Mouse (Mus musculus): ENCODE results near the gene Frzb.
"Not testable (repeated sequence)": the region's sequence is repeated elsewhere in the genome, so short reads cannot be mapped to it uniquely, and the experiment has no call there.

Frzb gene

GRCm38 (mm10) chr2:80447291-80447791 lies at the start of gene Frzb:
TSS of gene Frzb (minus strand) at chr2:80447625.
- peak; percentile 49 to 64 for DNase-seq

- not testable (repeated sequence) for DNase-seq
These were observed 47.9 kb upstream of the Frzb start for GRCm38 (mm10) chr2:80495304-80495703.

- DNase-seq = no peak
These were observed 39.4 kb upstream of the Frzb start for GRCm38 (mm10) chr2:80486851-80487250.

- peak; percentile 60 for DNase-seq
These were observed 37.5 kb upstream of the Frzb start for GRCm38 (mm10) chr2:80484951-80485350.

GRCm38 (mm10) chr2:80475831-80476230 lies 28.4 kb upstream of the Frzb start:
- no peak for DNase-seq

- no peak for DNase-seq
These were observed 26.9 kb upstream of the Frzb start for GRCm38 (mm10) chr2:80474247-80474796.

GRCm38 (mm10) chr2:80465991-80466821 lies 18.8 kb upstream of the Frzb start:
- DNase-seq = no peak

- no peak for DNase-seq
These were observed 14.4 kb upstream of the Frzb start for GRCm38 (mm10) chr2:80461827-80462226.

GRCm38 (mm10) chr2:80448231-80448630 lies 806 bp upstream of the Frzb start:
- DNase-seq = peak; percentile 8 to 20

GRCm38 (mm10) chr2:80446308-80447151 lies 895 bp downstream of the Frzb start:
- peak; percentile 42 to 64 for DNase-seq

GRCm38 (mm10) chr2:80445926-80446307 lies 1.5 kb downstream of the Frzb start:
- no peak for DNase-seq

- DNase-seq = no peak
These were observed 1.9 kb downstream of the Frzb start for GRCm38 (mm10) chr2:80445491-80445890.

GRCm38 (mm10) chr2:80444418-80445365 lies 2.7 kb downstream of the Frzb start:
- no peak for DNase-seq

- peak in 1 of 2 experiments; percentile 3 for DNase-seq
These were observed 3.5 kb downstream of the Frzb start for GRCm38 (mm10) chr2:80443962-80444361.

- no peak for DNase-seq
These were observed 6.0 kb downstream of the Frzb start for GRCm38 (mm10) chr2:80441386-80441785.

GRCm38 (mm10) chr2:80438854-80439253 lies 8.6 kb downstream of the Frzb start:
- no peak for DNase-seq

- DNase-seq = no peak
These were observed 10.0 kb downstream of the Frzb start for GRCm38 (mm10) chr2:80437401-80437800.

- no peak for DNase-seq
These were observed 12.4 kb downstream of the Frzb start for GRCm38 (mm10) chr2:80434783-80435572.

- no peak for DNase-seq
These were observed 14.1 kb downstream of the Frzb start for GRCm38 (mm10) chr2:80433254-80433876.

GRCm38 (mm10) chr2:80430357-80431053 lies 16.9 kb downstream of the Frzb start:
- no peak for DNase-seq
